Mouse (Mus musculus) G1E (cell line): Measurements from ENCODE around the gene Ercc4. TPM values are rescaled to one million over a fixed set of nuclear protein-coding genes. Genes with fewer than 3 reads are reported as not detected.
"Not testable (repeated sequence)": the region's sequence is repeated elsewhere in the genome, so short reads cannot be mapped to it uniquely, and the experiment has no call there.

Source experiments
- ATAC-seq: 2 replicates; pipeline ENCODE4 v1.8.0; 2016; ENCODE audit warnings: mild to moderate bottlenecking; ENCODE audit not compliant: insufficient number of reproducible peaks, poor library complexity, low FRiP score, severe bottlenecking; ENCODE audit errors: extremely low read depth
- DNase-seq: peaks from one replicate; pipeline ENCODE4 v3.0.0; 2012; ENCODE audit warnings: low spot score
- H3K27me3 ChIP-seq: 2 replicates; pipeline ENCODE4 v1.6.1; 2012; ENCODE audit warnings: mild to moderate bottlenecking, low read length, inconsistent platforms; ENCODE audit not compliant: insufficient read depth
- H3K36me3 ChIP-seq: replicated peaks from 2 replicates; pipeline ENCODE3; 2012; ENCODE audit warnings: mild to moderate bottlenecking, inconsistent platforms
- H3K4me1 ChIP-seq: 2 replicates; pipeline ENCODE4 v1.6.1; 2012; ENCODE audit warnings: low read depth, low read length, inconsistent platforms, mixed read lengths; ENCODE audit not compliant: insufficient read depth
- H3K4me3 ChIP-seq: 2 replicates; pipeline ENCODE4 v1.5.1; 2012; ENCODE audit warnings: low read depth, mild to moderate bottlenecking, inconsistent platforms, low read length, moderate library complexity, mixed read lengths
- H3K9me3 ChIP-seq: replicated peaks from 2 replicates; pipeline ENCODE4 v1.6.1; 2012; ENCODE audit warnings: inconsistent platforms
- CTCF ChIP-seq: IDR thresholded peaks from 2 replicates; pipeline ENCODE4 v1.5.1; 2012; ENCODE audit warnings: low read depth, low read length, inconsistent platforms, mixed read lengths
- GATA1 ChIP-seq: IDR thresholded peaks from 2 replicates; pipeline ENCODE4 v1.6.1; 2012; ENCODE audit warnings: borderline replicate concordance, low read length, inconsistent platforms, mixed read lengths
- GATA2 ChIP-seq: IDR thresholded peaks from 2 replicates; pipeline ENCODE4 v1.6.1; 2012; ENCODE audit warnings: low read depth, low read length, inconsistent platforms, borderline replicate concordance
- POLR2AphosphoS5 ChIP-seq: IDR thresholded peaks from 2 replicates; pipeline ENCODE4 v1.6.1; 2012; ENCODE audit warnings: low read depth, low read length, inconsistent platforms; ENCODE audit not compliant: insufficient replicate concordance
- TAL1 ChIP-seq: conservative IDR thresholded peaks from 2 replicates; pipeline ENCODE4 v1.6.1; 2012; ENCODE audit warnings: low read depth, low read length, inconsistent platforms, mixed read lengths
- polyA plus RNA-seq: library from polyadenylated mRNA; stranded (reverse); fragments of >175 nt; gene quantifications from 2 replicates; pipeline ENCODE4 v1.2.3, GENCODE M21; 2012
- total RNA-seq, 2 experiments: library from RNA; stranded (forward) in 1 of 2; stranded (reverse) in 1 of 2; fragments of 200-1000 nt in 1 of 2; fragments of >200 nt in 1 of 2; fragmentation: Nextera tagmentation in 1 of 2; gene quantifications; 2 replicates each; pipeline ENCODE4 v1.2.3; 2014 to 2017

Ercc4 gene
- total and polyA plus RNA-seq, 3 experiments: 7.8 to 35.9 (median 15.2) TPM

- H3K4me1 ChIP-seq: peaks cover 24% of the 10 kb centered on the region
- peaks cover 5% of the 10 kb centered on the region; the same call in 1 of the 2 replicates for H3K27me3 ChIP-seq
- DNase-seq: peak; percentile 33
- H3K9me3 ChIP-seq: no peaks in the 10 kb centered on the region
- TF ChIP-seq POLR2AphosphoS5 (no peak), GATA1 (no peak), GATA2 (no peak), CTCF (no peak), TAL1 (no peak)
- H3K36me3 ChIP-seq: peaks cover 38% of the 10 kb centered on the region
- no peak for ATAC-seq
- peak overlapping the region; percentile 96 for H3K4me3 ChIP-seq
Measured at GRCm38 (mm10) chr16:13109990-13110595, 609 bp downstream of the Ercc4 start.

- ATAC-seq: no peak
- no peak for DNase-seq
- Histone ChIP-seq H3K4me1 (peaks cover 17% of the 10 kb centered on the region), H3K36me3 (peaks cover 76% of the 10 kb centered on the region), H3K9me3 (no peaks in the 10 kb centered on the region), H3K27me3 (no peaks in the 10 kb centered on the region), H3K4me3 (no peak overlapping the region)
- no peak for TF ChIP-seq POLR2AphosphoS5
- TF ChIP-seq CTCF: no peak
- no peak for TF ChIP-seq TAL1
- no peak for TF ChIP-seq GATA2
- TF ChIP-seq GATA1: no peak
Measured at GRCm38 (mm10) chr16:13114821-13115220, 5.3 kb downstream of the Ercc4 start.

GRCm38 (mm10) chr16:13115466-13115865 lies 6.0 kb downstream of the Ercc4 start:
- Histone ChIP-seq H3K36me3 (peaks cover 83% of the 10 kb centered on the region), H3K4me1 (peaks cover 11% of the 10 kb centered on the region)
- not testable (repeated sequence) for DNase-seq, H3K4me3 ChIP-seq, ATAC-seq, H3K27me3 ChIP-seq, H3K9me3 ChIP-seq

GRCm38 (mm10) chr16:13117299-13117966 lies 7.9 kb downstream of the Ercc4 start:
- Histone ChIP-seq H3K27me3 (no peaks in the 10 kb centered on the region), H3K36me3 (peaks cover 90% of the 10 kb centered on the region), H3K4me1 (peaks cover 2% of the 10 kb centered on the region; the same call in 1 of the 2 replicates), H3K9me3 (no peaks in the 10 kb centered on the region), H3K4me3 (no peak overlapping the region)
- ATAC-seq (peak; percentile 63), DNase-seq (peak; percentile 19)
- TF ChIP-seq GATA1: no peak
- TF ChIP-seq CTCF: peak; percentile 28; the same call in 1 of the 2 replicates
- no peak for TF ChIP-seq POLR2AphosphoS5
- TF ChIP-seq GATA2: no peak

- ATAC-seq (no peak), DNase-seq (no peak)
- peaks cover 2% of the 10 kb centered on the region; the same call in 1 of the 2 replicates for H3K4me1 ChIP-seq
- no peaks in the 10 kb centered on the region for H3K27me3 ChIP-seq
- TF ChIP-seq POLR2AphosphoS5 (no peak), CTCF (no peak), GATA2 (no peak), TAL1 (no peak), GATA1 (no peak)
- H3K36me3 ChIP-seq: peaks cover 90% of the 10 kb centered on the region
- H3K9me3 ChIP-seq: no peaks in the 10 kb centered on the region
- H3K4me3 ChIP-seq: no peak overlapping the region
Measured at GRCm38 (mm10) chr16:13117967-13118430, 8.5 kb downstream of the Ercc4 start.

GRCm38 (mm10) chr16:13118754-13119294 lies 9.3 kb downstream of the Ercc4 start:
- peaks cover 88% of the 10 kb centered on the region for H3K36me3 ChIP-seq
- ATAC-seq: no peak
- peaks cover 2% of the 10 kb centered on the region; the same call in 1 of the 2 replicates for H3K4me1 ChIP-seq
- no peak overlapping the region for H3K4me3 ChIP-seq
- no peak for DNase-seq
- TF ChIP-seq CTCF: no peak
- H3K27me3 ChIP-seq: no peaks in the 10 kb centered on the region
- H3K9me3 ChIP-seq: no peaks in the 10 kb centered on the region
